Mouse (Mus musculus): ENCODE measurements around the gene Styxl1. TPM values are rescaled to one million over a fixed set of nuclear protein-coding genes. Genes with fewer than 3 reads are reported as not detected.
A peak's percentile ranks its signal among the peaks of the same experiment; 100 is the strongest.

Styxl1 gene
- polyA plus RNA-seq, 1 experiment: 81.5 TPM

- no peak for TF ChIP-seq POLR2A (IDR thresholded peaks at IDR 0.05; ENCODE audit: control insufficient read depth, low read depth, low read length)
- peak; percentile 100 for TF ChIP-seq CTCF (IDR thresholded peaks at IDR 0.05; ENCODE audit: control insufficient read depth, insufficient read depth, insufficient replicate concordance, low read depth, low read length)
- no peak within 1 kb of the TSS for H3K27ac ChIP-seq (ENCODE audit: control insufficient read depth, insufficient read depth, low read depth, low read length)
- no peak within 1 kb of the TSS for H3K4me3 ChIP-seq (ENCODE audit: control insufficient read depth, low read depth, low read length)
- peaks cover 9% of the 10 kb centered on the region for H3K4me1 ChIP-seq (ENCODE audit: control insufficient read depth, insufficient read depth, low read length)
- no peaks in the 10 kb centered on the region for H3K36me3 ChIP-seq (ENCODE audit: control insufficient read depth, insufficient read depth, low read length)
- H3K27me3 ChIP-seq (ENCODE audit: control insufficient read depth, insufficient read depth, low read length): no peaks in the 10 kb centered on the region
Observed at GRCm38 (mm10) chr5:135806555-135807262, 28.5 kb upstream of the Styxl1 start, which contains the start of gene Srrm3. Gene Srrm3, plus strand, starts transcription at chr5:135806890.

- H3K27me3 ChIP-seq (ENCODE audit: control insufficient read depth, insufficient read depth, low read length): no peaks in the 10 kb centered on the region
- no peak for TF ChIP-seq CTCF (IDR thresholded peaks at IDR 0.05; ENCODE audit: control insufficient read depth, insufficient read depth, insufficient replicate concordance, low read depth, low read length)
- TF ChIP-seq POLR2A (IDR thresholded peaks at IDR 0.05; ENCODE audit: control insufficient read depth, low read depth, low read length): no peak
- no peaks in the 10 kb centered on the region for H3K36me3 ChIP-seq (ENCODE audit: control insufficient read depth, insufficient read depth, low read length)
- H3K27ac ChIP-seq (ENCODE audit: control insufficient read depth, insufficient read depth, low read depth, low read length): no peak overlapping the region
- peaks cover 9% of the 10 kb centered on the region for H3K4me1 ChIP-seq (ENCODE audit: control insufficient read depth, insufficient read depth, low read length)
- no peak overlapping the region for H3K4me3 ChIP-seq (ENCODE audit: control insufficient read depth, low read depth, low read length)
Observed at GRCm38 (mm10) chr5:135804735-135805134, 26.6 kb upstream of the Styxl1 start.

- H3K4me1 ChIP-seq (ENCODE audit: control insufficient read depth, insufficient read depth, low read length): peaks cover 9% of the 10 kb centered on the region
- H3K27me3 ChIP-seq (ENCODE audit: control insufficient read depth, insufficient read depth, low read length): no peaks in the 10 kb centered on the region
- TF ChIP-seq POLR2A (IDR thresholded peaks at IDR 0.05; ENCODE audit: control insufficient read depth, low read depth, low read length) (no peak), CTCF (IDR thresholded peaks at IDR 0.05; ENCODE audit: control insufficient read depth, insufficient read depth, insufficient replicate concordance, low read depth, low read length) (no peak)
- no peak overlapping the region for H3K27ac ChIP-seq (ENCODE audit: control insufficient read depth, insufficient read depth, low read depth, low read length)
- no peaks in the 10 kb centered on the region for H3K36me3 ChIP-seq (ENCODE audit: control insufficient read depth, insufficient read depth, low read length)
- no peak overlapping the region for H3K4me3 ChIP-seq (ENCODE audit: control insufficient read depth, low read depth, low read length)
Observed at GRCm38 (mm10) chr5:135803676-135804075, 25.5 kb upstream of the Styxl1 start.

- peaks cover 9% of the 10 kb centered on the region for H3K4me1 ChIP-seq (ENCODE audit: control insufficient read depth, insufficient read depth, low read length)
- no peaks in the 10 kb centered on the region for H3K27me3 ChIP-seq (ENCODE audit: control insufficient read depth, insufficient read depth, low read length)
- no peaks in the 10 kb centered on the region for H3K36me3 ChIP-seq (ENCODE audit: control insufficient read depth, insufficient read depth, low read length)
- no peak overlapping the region for H3K4me3 ChIP-seq (ENCODE audit: control insufficient read depth, low read depth, low read length)
- peak; percentile 58; the same call in 1 of the 2 replicates for TF ChIP-seq CTCF (IDR thresholded peaks at IDR 0.05; ENCODE audit: control insufficient read depth, insufficient read depth, insufficient replicate concordance, low read depth, low read length)
- TF ChIP-seq POLR2A (IDR thresholded peaks at IDR 0.05; ENCODE audit: control insufficient read depth, low read depth, low read length): no peak
- H3K27ac ChIP-seq (ENCODE audit: control insufficient read depth, insufficient read depth, low read depth, low read length): no peak overlapping the region
Observed at GRCm38 (mm10) chr5:135803135-135803534, 24.9 kb upstream of the Styxl1 start.

- TF ChIP-seq CTCF (IDR thresholded peaks at IDR 0.05; ENCODE audit: control insufficient read depth, insufficient read depth, insufficient replicate concordance, low read depth, low read length) (no peak), POLR2A (IDR thresholded peaks at IDR 0.05; ENCODE audit: control insufficient read depth, low read depth, low read length) (no peak)
- Histone ChIP-seq H3K27ac (ENCODE audit: control insufficient read depth, insufficient read depth, low read depth, low read length) (no peak overlapping the region), H3K27me3 (ENCODE audit: control insufficient read depth, insufficient read depth, low read length) (no peaks in the 10 kb centered on the region), H3K4me1 (ENCODE audit: control insufficient read depth, insufficient read depth, low read length) (peaks cover 9% of the 10 kb centered on the region), H3K4me3 (ENCODE audit: control insufficient read depth, low read depth, low read length) (no peak overlapping the region; the same call in 1 of the 2 replicates), H3K36me3 (ENCODE audit: control insufficient read depth, insufficient read depth, low read length) (no peaks in the 10 kb centered on the region)
Observed at GRCm38 (mm10) chr5:135802641-135803040, 24.5 kb upstream of the Styxl1 start.

- no peaks in the 10 kb centered on the region for H3K36me3 ChIP-seq (ENCODE audit: control insufficient read depth, insufficient read depth, low read length)
- no peak overlapping the region for H3K27ac ChIP-seq (ENCODE audit: control insufficient read depth, insufficient read depth, low read depth, low read length)
- peaks cover 5% of the 10 kb centered on the region for H3K4me1 ChIP-seq (ENCODE audit: control insufficient read depth, insufficient read depth, low read length)
- H3K4me3 ChIP-seq (ENCODE audit: control insufficient read depth, low read depth, low read length): no peak overlapping the region
- no peak for TF ChIP-seq POLR2A (IDR thresholded peaks at IDR 0.05; ENCODE audit: control insufficient read depth, low read depth, low read length)
- no peak for TF ChIP-seq CTCF (IDR thresholded peaks at IDR 0.05; ENCODE audit: control insufficient read depth, insufficient read depth, insufficient replicate concordance, low read depth, low read length)
- H3K27me3 ChIP-seq (ENCODE audit: control insufficient read depth, insufficient read depth, low read length): no peaks in the 10 kb centered on the region
Observed at GRCm38 (mm10) chr5:135800927-135801326, 22.7 kb upstream of the Styxl1 start.

- no peak overlapping the region for H3K4me3 ChIP-seq (ENCODE audit: control insufficient read depth, low read depth, low read length)
- H3K36me3 ChIP-seq (ENCODE audit: control insufficient read depth, insufficient read depth, low read length): no peaks in the 10 kb centered on the region
- peak; percentile 61; the same call in 1 of the 2 replicates for TF ChIP-seq CTCF (IDR thresholded peaks at IDR 0.05; ENCODE audit: control insufficient read depth, insufficient read depth, insufficient replicate concordance, low read depth, low read length)
- TF ChIP-seq POLR2A (IDR thresholded peaks at IDR 0.05; ENCODE audit: control insufficient read depth, low read depth, low read length): no peak
- no peaks in the 10 kb centered on the region for H3K27me3 ChIP-seq (ENCODE audit: control insufficient read depth, insufficient read depth, low read length)
- peaks cover 5% of the 10 kb centered on the region for H3K4me1 ChIP-seq (ENCODE audit: control insufficient read depth, insufficient read depth, low read length)
- H3K27ac ChIP-seq (ENCODE audit: control insufficient read depth, insufficient read depth, low read depth, low read length): no peak overlapping the region
Observed at GRCm38 (mm10) chr5:135799746-135800145, 21.6 kb upstream of the Styxl1 start.

Measured in testis, adult 2 months (tissue).